Mouse (Mus musculus): ENCODE measurements around the gene 5430402E10Rik. TPM values are rescaled to one million over a fixed set of nuclear protein-coding genes. Genes with fewer than 3 reads are reported as not detected.

Gene 5430402E10Rik
- total RNA-seq (2023) = not detected

DNA sequence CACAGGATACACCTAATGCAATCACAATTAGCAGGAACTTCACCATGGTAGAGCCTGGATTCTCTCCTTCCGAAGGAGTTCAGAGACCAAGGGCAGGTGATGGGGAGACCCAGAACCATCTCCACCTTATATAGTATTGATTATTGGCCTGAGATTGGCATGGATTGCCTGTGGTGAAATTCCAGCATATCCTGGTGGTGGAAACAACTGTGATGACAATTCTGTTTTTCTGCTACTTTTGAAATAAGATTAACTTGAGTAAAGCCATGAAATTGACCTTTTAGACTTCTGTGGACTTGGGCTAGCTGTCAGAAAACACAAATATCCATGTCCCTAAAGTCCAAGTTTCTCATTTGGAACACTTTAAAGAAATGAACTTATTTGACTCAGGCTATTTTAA is at the start of gene 5430402E10Rik:
Gene 5430402E10Rik (minus strand): TSS at position 101 of the 400 bp plus-strand sequence.

Other genes with a start within 250 kb of the 5430402E10Rik start
- 10 to 100 TPM; 34.0 to 39.4 TPM for gene Prkx, start 128.8 kb downstream of the 5430402E10Rik start, total RNA-seq (2023)
- not detected for gene Pbsn, start 71.4 kb downstream of the 5430402E10Rik start, total RNA-seq (2023)
- gene Gm14744, start 60.3 kb downstream of the 5430402E10Rik start, total RNA-seq (2023) = not detected
- gene Obp1a, start 166.3 kb upstream of the 5430402E10Rik start, total RNA-seq (2023) = not detected
- gene Gm5938, start 200.4 kb upstream of the 5430402E10Rik start, total RNA-seq (2023) = not detected